Mouse (Mus musculus): ENCODE measurements around the gene Tbc1d4.

The Tbc1d4 gene

GRCm38 (mm10) chr14:101501868-101502267 is 107.1 kb downstream of the Tbc1d4 start:
- no peak for DNase-seq (ENCODE audit: low read depth, low spot score)

DNA sequence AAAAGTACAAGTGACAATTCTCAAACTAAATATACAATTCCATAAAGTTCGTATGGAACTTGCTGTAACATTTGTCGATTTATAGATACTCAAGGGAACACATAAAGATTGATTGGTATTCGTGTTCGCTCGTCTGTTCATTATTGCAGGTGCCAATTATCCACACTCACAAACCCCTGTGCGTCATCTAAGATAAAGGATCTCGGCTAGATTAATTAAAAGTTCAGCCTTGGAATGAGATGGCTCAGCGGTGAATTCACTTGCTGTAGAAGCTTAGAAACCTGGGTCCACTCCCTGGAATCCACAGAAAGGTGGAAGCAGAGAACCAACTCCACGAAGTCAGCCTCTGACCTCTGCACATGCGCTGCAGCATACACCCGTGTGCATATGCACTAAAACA is 107.5 kb downstream of the Tbc1d4 start:
- no peak for DNase-seq (ENCODE audit: low read depth, low spot score)

DNA sequence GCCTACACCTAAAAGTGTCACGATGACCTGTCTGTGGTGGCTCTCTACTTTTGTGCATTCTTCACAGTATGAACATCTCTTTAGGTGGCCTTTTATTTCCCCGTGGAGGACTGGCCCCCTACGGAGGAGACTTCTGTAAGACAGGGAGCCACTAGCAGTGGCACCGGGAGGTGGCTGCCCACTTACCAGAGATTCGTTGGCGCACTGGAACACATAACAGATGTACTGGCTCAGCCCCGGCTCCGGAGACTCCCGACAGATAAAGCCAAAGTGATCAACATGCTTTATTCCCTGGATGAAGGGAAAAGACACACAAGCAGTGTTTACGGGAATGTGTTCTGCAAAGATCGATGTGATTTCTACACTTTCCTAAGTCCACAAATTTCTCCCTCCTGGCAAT is 108.2 kb downstream of the Tbc1d4 start:
- DNase-seq (ENCODE audit: low read depth, low spot score), result no peak

DNA sequence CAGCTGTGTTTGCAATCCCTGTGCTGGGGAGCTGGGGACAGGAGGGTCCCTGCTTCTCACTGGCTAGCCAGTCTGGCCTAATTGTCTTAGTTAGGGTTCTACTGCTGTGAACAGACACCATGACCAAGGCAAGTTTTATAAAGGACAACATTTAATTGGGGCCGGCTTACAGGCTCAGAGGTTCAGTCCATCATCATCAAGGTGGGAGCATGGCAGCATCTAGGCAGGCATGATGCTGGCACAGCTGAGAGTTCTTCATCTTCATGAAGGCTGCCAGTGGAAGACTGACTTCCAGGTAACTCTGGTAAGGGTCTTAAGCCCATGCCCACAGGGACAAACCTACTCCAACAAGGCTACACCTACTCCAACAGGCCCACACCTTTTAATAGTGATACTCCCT is 109.2 kb downstream of the Tbc1d4 start:
- no peak for DNase-seq (ENCODE audit: low read depth, low spot score)

- DNase-seq (ENCODE audit: low read depth, low spot score), result no peak
These were observed 120.7 kb downstream of the Tbc1d4 start for GRCm38 (mm10) chr14:101488264-101488810.

GRCm38 (mm10) chr14:101486550-101486949 is 122.4 kb downstream of the Tbc1d4 start:
- DNase-seq (ENCODE audit: low read depth, low spot score), result no peak

DNA sequence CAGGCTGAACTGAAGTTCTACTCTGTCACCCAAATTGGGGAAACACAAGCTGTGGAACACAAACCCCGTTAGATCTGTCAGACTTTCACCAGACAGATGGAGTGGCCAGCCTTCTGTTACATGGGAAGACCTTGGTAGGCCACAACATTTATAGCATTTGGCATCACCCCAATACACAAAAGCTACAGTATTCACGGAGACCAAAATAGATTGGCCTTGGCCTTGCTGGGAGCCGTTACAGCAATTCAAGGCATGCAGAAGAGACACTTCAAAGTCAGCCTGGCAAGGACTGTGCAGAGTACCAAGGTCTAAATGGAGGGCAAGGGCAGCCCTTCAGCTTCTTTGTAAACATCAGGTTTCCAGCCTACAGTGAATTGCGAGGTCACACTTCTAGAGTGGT is 125.8 kb downstream of the Tbc1d4 start:
- DNase-seq (ENCODE audit: low read depth, low spot score), result no peak

GRCm38 (mm10) chr14:101482270-101482669 is 126.7 kb downstream of the Tbc1d4 start:
- DNase-seq (ENCODE audit: low read depth, low spot score), result no peak

GRCm38 (mm10) chr14:101481165-101481564 is 127.8 kb downstream of the Tbc1d4 start:
- no peak for DNase-seq (ENCODE audit: low read depth, low spot score)

DNA sequence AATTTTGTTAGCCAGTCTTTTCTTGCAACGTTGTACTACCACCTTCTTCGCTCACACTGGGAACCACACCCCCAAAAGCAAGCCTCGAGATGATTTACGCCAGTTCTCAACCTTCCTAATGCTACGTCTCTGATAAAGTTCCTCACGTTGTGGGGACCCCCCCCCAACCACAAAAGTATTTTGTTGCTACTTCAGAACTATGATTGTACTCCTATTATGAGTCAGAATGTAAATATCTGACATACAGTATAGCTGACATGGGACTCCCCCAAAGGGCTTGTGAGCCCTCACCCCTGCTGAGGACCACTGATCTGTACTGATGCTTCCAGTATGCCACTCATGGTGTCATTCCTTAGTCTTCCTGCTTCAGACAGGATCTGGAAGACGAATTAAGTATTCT is 128.4 kb downstream of the Tbc1d4 start:
- no peak for DNase-seq (ENCODE audit: low read depth, low spot score)

- DNase-seq (ENCODE audit: low read depth, low spot score), result no peak
These were observed 131.2 kb downstream of the Tbc1d4 start for GRCm38 (mm10) chr14:101477827-101478220.

- no peak for DNase-seq (ENCODE audit: low read depth, low spot score)
These were observed 131.7 kb downstream of the Tbc1d4 start for GRCm38 (mm10) chr14:101477081-101477826.

DNA sequence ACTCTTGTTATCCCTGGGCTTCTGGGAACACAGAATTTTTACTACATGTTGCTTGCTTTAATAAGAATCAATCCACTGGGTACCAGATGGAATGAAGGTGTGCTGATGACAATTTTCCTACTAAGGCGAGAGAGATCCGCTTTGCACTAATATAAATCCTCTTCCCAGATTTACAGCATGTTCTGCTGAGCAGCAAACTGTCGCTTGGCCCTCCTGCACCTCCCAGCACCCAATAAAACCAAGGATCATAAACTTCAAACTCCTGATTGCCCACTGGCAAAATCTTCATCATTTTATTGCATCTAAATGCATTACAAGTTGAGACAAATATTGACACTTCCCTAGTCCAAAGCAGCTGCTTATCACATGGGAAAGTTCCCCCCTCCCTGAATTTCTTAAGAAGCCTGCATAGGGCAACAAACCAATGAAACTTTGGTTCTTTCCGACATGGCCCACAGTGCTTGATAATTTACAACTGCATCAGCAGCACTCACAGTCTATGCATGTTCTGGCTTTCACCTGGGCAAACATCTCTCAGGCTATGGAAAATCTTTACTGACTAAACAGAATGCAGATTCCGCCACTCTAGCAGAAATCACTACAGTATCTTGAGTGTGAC is 139.4 kb downstream of the Tbc1d4 start:
- DNase-seq (ENCODE audit: low read depth, low spot score), result no peak

DNA sequence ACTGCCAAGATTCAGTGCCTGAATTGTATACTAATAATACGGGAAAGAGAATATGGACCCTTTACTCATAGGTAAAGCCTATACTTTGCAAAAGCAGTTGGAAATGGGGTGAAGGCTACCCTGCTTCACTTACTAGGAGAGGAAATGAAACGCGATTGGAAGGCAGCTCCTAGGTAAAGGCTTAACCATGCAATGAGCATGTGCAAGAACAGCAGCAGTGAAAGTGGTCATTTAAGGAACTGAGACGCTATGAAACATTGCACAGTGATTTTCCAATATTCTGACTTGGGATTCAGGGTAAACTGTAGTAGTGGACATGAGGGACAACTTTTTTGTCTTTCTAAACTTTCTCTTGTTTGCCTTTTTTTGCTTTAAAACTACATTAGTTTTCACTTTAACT is 140.8 kb downstream of the Tbc1d4 start:
- DNase-seq (ENCODE audit: low read depth, low spot score), result no peak

DNA sequence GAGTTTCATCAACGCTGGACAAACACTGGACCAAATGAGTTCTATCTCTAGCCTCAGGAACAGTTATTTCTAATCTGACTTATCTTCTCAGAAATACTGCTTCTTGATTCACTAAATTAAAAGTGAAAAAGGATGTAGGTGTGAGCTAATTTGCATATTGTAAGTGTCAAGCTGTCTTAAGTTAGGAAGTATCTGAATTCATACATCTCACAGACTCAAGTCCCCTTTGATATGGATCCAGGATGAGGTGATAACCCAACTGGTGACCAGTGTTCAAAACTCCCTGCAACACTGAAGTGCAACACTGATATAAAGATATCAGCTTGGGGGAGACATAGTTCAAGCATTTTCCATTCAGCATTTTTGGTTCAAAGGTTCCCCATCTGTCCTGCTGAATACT is 141.5 kb downstream of the Tbc1d4 start:
- no peak for DNase-seq (ENCODE audit: low read depth, low spot score)

DNA sequence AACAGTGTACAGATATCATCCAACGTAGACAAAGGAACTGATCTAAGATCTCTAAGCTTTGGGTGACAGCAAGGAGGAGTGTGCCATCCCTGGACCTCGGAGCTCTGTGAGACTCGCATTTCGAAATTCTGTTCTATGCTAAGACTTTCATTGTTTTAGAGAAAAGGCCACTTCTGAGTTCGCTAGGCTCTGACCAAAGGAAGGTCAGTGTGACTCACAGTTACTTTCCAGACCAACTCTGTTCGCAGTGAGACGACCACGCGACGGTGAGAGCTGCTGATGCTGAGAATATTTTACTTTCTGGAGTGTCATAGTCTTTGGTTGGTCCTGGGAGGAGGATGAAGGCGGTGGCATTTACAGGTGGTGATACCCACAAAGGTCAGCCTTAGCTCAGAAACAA is 142.5 kb downstream of the Tbc1d4 start:
- DNase-seq (ENCODE audit: low read depth, low spot score), result no peak

- no peak for DNase-seq (ENCODE audit: low read depth, low spot score)
These were observed 143.1 kb downstream of the Tbc1d4 start for GRCm38 (mm10) chr14:101465893-101466292.

- DNase-seq (ENCODE audit: low read depth, low spot score), result peak; percentile 22
These were observed 148.2 kb downstream of the Tbc1d4 start for GRCm38 (mm10) chr14:101460768-101461167.

- no peak for DNase-seq (ENCODE audit: low read depth, low spot score)
These were observed 156.1 kb downstream of the Tbc1d4 start for GRCm38 (mm10) chr14:101452915-101453314.

GRCm38 (mm10) chr14:101447857-101448256 is 161.1 kb downstream of the Tbc1d4 start:
- DNase-seq (ENCODE audit: low read depth, low spot score), result no peak

GRCm38 (mm10) chr14:101445205-101445604 is 163.8 kb downstream of the Tbc1d4 start:
- no peak for DNase-seq (ENCODE audit: low read depth, low spot score)

DNA sequence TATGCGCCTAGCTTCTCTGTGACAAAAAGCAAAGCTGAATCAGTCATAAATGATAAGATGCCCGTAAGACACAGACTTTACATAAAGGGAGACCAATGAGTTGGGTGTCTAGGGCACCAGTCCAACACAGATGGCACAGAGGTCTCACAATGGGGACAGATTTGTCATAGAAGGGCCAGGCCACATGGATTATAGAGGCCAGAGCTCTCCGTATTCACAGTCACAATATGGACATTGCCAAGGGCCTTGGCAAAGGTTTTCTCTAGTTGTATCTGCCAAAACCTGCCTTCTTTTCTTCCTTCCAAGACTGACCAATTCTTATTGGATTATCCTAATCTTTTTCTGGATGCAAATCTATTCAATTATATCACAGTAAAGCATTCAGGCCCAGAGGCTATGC is 171.1 kb downstream of the Tbc1d4 start:
- no peak for DNase-seq (ENCODE audit: low read depth, low spot score)

DNA sequence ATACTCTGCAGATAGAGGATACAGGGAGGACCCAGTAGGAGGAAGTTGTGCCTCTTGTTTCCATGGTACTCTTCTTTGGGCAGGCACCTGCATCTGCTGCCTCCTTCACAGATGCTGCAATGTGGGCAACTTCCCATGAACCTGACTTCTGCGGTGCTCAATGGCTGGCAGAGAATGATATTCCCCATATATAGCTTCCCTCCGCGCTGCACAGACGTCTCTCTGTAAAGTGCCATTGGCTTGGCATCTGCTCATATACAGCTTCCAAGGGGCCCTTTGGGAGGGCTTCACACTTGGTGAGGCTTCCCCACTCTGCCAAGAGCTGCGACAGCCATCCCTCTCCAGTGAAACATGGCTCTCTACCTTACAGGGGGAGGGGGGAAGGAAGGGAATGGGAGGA is 178.5 kb downstream of the Tbc1d4 start:
- DNase-seq (ENCODE audit: low read depth, low spot score), result peak; percentile 42
